Mouse (Mus musculus): ENCODE measurements at regions not wholly inside any gene's neighbourhood (a gene's known extent, or its start where the extent isn't known, plus 50 kb on each side); places are given as distances from the start of the nearest gene placed in this dataset.

GRCm38 (mm10) chr15:44134213-44134612, 4000.0 kb downstream of the 9330182O14Rik start:
- TF ChIP-seq POLR2A (IDR thresholded peaks at IDR 0.05; ENCODE audit: borderline replicate concordance, insufficient read depth, low read length) (no peak), CTCF (IDR thresholded peaks at IDR 0.05; ENCODE audit: borderline replicate concordance, insufficient read depth, low read depth, low read length) (no peak)
